Mouse (Mus musculus) small intestine, adult 2 months (tissue): ENCODE measurements around the gene Gm20388. TPM values are rescaled to one million over a fixed set of nuclear protein-coding genes. Genes with fewer than 3 reads are reported as not detected.

Experiments
- H3K27ac ChIP-seq: fragments of 200-500 bp; 2 replicates; pipeline ENCODE4 v1.5.1; 2012; ENCODE audit warnings: low read depth, low read length, control low read depth, inconsistent platforms; ENCODE audit not compliant: insufficient read depth
- H3K27me3 ChIP-seq: fragments of 200-500 bp; 2 replicates; pipeline ENCODE4 v1.6.1; 2012; ENCODE audit warnings: mild to moderate bottlenecking, moderate library complexity, low read length, inconsistent platforms; ENCODE audit not compliant: control insufficient read depth, insufficient read depth
- H3K36me3 ChIP-seq: fragments of 200-500 bp; 2 replicates; pipeline ENCODE4 v1.6.1; 2012; ENCODE audit warnings: mild to moderate bottlenecking, low read length, control low read depth, inconsistent platforms; ENCODE audit not compliant: control insufficient read depth, insufficient read depth
- H3K4me1 ChIP-seq: fragments of 200-500 bp; 2 replicates; pipeline ENCODE4 v1.6.1; 2012; ENCODE audit warnings: low read length, inconsistent platforms, mixed read lengths; ENCODE audit not compliant: control insufficient read depth, insufficient read depth, insufficient read length
- H3K4me3 ChIP-seq: fragments of 200-500 bp; 2 replicates; pipeline ENCODE4 v1.5.1; 2012; ENCODE audit warnings: low read depth, mild to moderate bottlenecking, control low read depth, inconsistent platforms, low read length, moderate library complexity
- CTCF ChIP-seq: fragments of 200-500 bp; IDR thresholded peaks from 2 replicates; pipeline ENCODE4 v1.5.1; 2012; ENCODE audit warnings: low read depth, mild to moderate bottlenecking, control low read depth, inconsistent platforms, low read length, moderate library complexity, mixed read lengths; ENCODE audit not compliant: insufficient replicate concordance, insufficient read length; ENCODE audit errors: extremely low read depth
- POLR2A ChIP-seq: fragments of 200-500 bp; IDR thresholded peaks from 2 replicates; pipeline ENCODE4 v1.6.1; 2012; ENCODE audit warnings: low read depth, mild to moderate bottlenecking, control low read depth, inconsistent platforms, low read length, moderate library complexity
- WGBS: fragments of 180-500 bp; shearing (Covaris S2); methylation state at CpG from one replicate; pipeline ENCODE4 v1.1.7; 2018; 5-methylcytosine and 5-hydroxymethylcytosine counted together
- polyA plus RNA-seq: library from polyadenylated mRNA; depleted of rRNA; stranded (reverse); fragments of >200 nt; gene quantifications from 2 replicates; pipeline ENCODE4 v1.2.3, GENCODE M21; 2012

The Gm20388 gene
- polyA plus RNA-seq, 1 experiment = 37.3 TPM

GRCm38 (mm10) chr8:123104046-123104767 lies 3193.6 kb downstream of the Gm20388 start:
- H3K36me3 ChIP-seq = peaks cover 22% of the 10 kb centered on the region
- H3K27ac ChIP-seq = no peak overlapping the region
- no peak overlapping the region for H3K4me3 ChIP-seq
- H3K4me1 ChIP-seq = no peaks in the 10 kb centered on the region
- H3K27me3 ChIP-seq = no peaks in the 10 kb centered on the region
- no peak for TF ChIP-seq POLR2A
- TF ChIP-seq CTCF = no peak
- WGBS = 64% methylated on average over 6 of the region's 6 CpGs

DNA sequence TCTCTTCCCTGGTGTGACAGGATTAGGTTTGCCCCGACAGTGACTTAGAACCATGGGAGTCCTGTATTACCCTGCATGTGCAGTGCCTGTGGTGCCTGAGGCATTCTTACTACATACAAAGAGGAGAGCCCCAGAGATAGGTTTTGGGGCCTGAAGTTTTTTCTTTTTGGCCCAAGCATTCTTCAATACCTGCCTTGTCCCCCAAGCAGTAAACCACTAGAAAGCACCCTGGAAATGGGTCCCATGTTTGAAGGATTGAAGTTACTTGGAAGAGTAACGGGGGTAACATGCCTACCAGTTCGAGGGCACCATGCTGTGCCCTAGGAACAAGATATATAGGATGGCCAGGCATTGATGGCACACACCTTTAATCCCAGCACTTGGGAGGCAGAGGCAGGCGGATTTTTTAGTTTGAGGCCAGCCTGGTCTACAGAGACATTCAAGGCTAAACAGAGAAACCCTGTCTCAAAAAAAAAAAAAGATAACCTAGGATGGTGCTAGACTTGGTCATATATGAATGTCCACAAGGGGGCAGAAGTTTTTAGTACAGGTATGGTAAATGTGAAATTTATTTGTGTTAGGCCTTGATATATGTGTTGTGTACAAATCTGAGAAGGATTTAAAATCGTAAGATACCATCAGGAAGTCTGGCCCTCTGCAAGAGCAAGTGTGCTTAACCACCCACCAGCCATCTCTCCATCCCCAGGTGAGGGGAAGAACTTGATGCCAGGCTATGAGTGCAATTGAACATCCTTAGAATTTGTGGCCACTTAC lies 3195.1 kb downstream of the Gm20388 start:
- WGBS = 61% methylated on average over 5 of the region's 5 CpGs
- peak; percentile 50; the same call in 1 of the 2 replicates for TF ChIP-seq CTCF
- TF ChIP-seq POLR2A = no peak
- Histone ChIP-seq H3K4me1 (no peaks in the 10 kb centered on the region), H3K27ac (no peak overlapping the region), H3K27me3 (no peaks in the 10 kb centered on the region), H3K36me3 (peaks cover 22% of the 10 kb centered on the region), H3K4me3 (no peak overlapping the region)

DNA sequence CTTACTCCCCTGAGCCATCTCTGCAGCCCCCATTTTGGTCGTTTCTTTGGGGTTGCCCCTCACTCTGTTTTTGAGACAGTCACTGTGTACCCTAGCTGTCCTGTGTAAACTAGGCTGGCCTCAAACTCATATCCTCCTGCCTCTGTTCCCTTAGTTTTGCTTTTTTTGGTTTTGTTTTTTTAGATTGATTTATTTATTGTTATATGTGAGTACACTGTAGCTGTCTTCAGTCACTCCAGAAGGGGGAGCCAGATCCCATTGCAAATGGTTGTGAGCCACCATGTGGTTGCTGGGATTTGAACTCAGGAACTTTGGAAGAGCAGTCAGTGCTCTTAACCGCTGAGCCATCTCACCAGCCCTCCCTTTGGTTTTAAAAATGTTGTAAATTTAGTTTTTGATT lies 3195.9 kb downstream of the Gm20388 start:
- no peak overlapping the region for H3K4me3 ChIP-seq
- TF ChIP-seq POLR2A = no peak
- peak; percentile 38; the same call in 1 of the 2 replicates for TF ChIP-seq CTCF
- H3K36me3 ChIP-seq = peaks cover 22% of the 10 kb centered on the region
- no peak overlapping the region for H3K27ac ChIP-seq
- 50% methylated on average over 2 of the region's 2 CpGs for WGBS
- no peaks in the 10 kb centered on the region for H3K27me3 ChIP-seq
- no peaks in the 10 kb centered on the region for H3K4me1 ChIP-seq

GRCm38 (mm10) chr8:123108010-123108409 lies 3197.4 kb downstream of the Gm20388 start:
- 49% methylated on average over 1 of the region's 1 CpGs for whole genome bisulfite sequencing
- peaks cover 22% of the 10 kb centered on the region for H3K36me3 ChIP-seq
- no peak overlapping the region for H3K27ac ChIP-seq
- no peaks in the 10 kb centered on the region for H3K4me1 ChIP-seq
- no peak for TF ChIP-seq POLR2A
- no peak for TF ChIP-seq CTCF
- H3K27me3 ChIP-seq = no peaks in the 10 kb centered on the region
- H3K4me3 ChIP-seq = no peak overlapping the region

GRCm38 (mm10) chr8:123108953-123109352 lies 3198.3 kb downstream of the Gm20388 start:
- WGBS = 73% methylated on average over 5 of the region's 5 CpGs
- H3K4me1 ChIP-seq = no peaks in the 10 kb centered on the region

DNA sequence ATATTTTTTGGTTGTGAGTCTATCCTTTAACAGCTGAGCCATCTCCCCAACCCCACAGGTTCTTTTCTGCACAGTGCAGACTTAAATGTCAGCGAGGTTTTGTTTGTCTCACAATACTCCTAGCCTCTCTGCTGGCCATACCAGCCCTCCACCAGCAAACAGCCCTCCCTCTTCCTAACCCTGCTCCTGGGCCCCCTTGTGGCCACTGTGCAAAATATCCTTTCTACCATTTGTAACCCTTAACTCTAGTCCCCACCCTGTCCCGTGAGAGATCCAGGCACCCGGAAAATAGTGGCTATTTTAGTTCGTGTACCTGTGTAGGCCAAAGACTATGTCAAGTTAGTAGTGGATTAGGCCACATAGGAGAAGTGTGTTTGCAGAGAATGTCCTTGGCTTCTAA lies 3200.0 kb downstream of the Gm20388 start:
- 6% methylated on average over 4 of the region's 4 CpGs for WGBS
- H3K27ac ChIP-seq = no peak overlapping the region
- TF ChIP-seq POLR2A = no peak
- peak; percentile 75; the same call in 1 of the 2 replicates for TF ChIP-seq CTCF
- H3K36me3 ChIP-seq = no peaks in the 10 kb centered on the region
- no peaks in the 10 kb centered on the region for H3K4me1 ChIP-seq
- no peak overlapping the region for H3K4me3 ChIP-seq
- peaks cover 2% of the 10 kb centered on the region; the same call in 1 of the 2 replicates for H3K27me3 ChIP-seq

More at GRCm38 (mm10) chr8:123108953-123109352, 3198.3 kb downstream of the Gm20388 start:
- H3K4me3 ChIP-seq = no peak overlapping the region
- TF ChIP-seq CTCF (no peak), POLR2A (no peak)
- H3K27ac ChIP-seq = no peak overlapping the region
- H3K36me3 ChIP-seq = peaks cover 14% of the 10 kb centered on the region
- H3K27me3 ChIP-seq = no peaks in the 10 kb centered on the region

GRCm38 (mm10) chr8:123112892-123113291 lies 3202.3 kb downstream of the Gm20388 start:
- 67% methylated on average over 9 of the region's 9 CpGs for WGBS
- H3K27me3 ChIP-seq = peaks cover 18% of the 10 kb centered on the region
- H3K4me3 ChIP-seq = no peak overlapping the region
- H3K27ac ChIP-seq = no peak overlapping the region
- H3K36me3 ChIP-seq = no peaks in the 10 kb centered on the region
- H3K4me1 ChIP-seq = peaks cover 9% of the 10 kb centered on the region
- TF ChIP-seq CTCF (no peak), POLR2A (no peak)
